Mouse (Mus musculus) T-helper 17 cell (primary cell): ENCODE measurements around the gene Foxs1.

ENCODE experiments used
- in situ Hi-C, 2 experiments: fragments of 300-600 bp; cut with MboI, MseI; formaldehyde crosslinking; loops; 1 replicate in 1 of 2; 2 replicates in 1 of 2; pipeline ENCODE4 v1.15.1; 2025; ENCODE audit warnings: high pct_unique_total_duplicates in 2 of 2

Gene Foxs1

DNA sequence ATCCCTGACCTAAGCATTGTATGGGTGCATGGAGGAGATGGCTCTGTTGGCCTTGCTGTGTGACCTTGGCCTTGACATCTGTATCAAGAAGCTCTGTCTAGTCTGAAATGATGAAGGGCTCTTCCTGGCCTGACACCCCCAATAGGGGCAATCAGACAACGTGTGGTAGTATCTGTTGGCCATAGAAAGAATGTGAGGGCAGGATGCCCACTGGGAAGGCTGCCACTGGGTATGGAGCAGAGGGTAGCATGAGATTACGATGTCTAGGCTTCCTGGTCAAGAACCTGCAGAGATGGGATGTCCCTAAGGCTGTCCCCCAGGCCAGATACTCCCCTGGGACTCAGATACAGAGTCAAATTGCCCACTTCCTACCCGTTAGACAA is 4.0 kb downstream of the Foxs1 start:
- in situ Hi-C loops: no loop called here

DNA sequence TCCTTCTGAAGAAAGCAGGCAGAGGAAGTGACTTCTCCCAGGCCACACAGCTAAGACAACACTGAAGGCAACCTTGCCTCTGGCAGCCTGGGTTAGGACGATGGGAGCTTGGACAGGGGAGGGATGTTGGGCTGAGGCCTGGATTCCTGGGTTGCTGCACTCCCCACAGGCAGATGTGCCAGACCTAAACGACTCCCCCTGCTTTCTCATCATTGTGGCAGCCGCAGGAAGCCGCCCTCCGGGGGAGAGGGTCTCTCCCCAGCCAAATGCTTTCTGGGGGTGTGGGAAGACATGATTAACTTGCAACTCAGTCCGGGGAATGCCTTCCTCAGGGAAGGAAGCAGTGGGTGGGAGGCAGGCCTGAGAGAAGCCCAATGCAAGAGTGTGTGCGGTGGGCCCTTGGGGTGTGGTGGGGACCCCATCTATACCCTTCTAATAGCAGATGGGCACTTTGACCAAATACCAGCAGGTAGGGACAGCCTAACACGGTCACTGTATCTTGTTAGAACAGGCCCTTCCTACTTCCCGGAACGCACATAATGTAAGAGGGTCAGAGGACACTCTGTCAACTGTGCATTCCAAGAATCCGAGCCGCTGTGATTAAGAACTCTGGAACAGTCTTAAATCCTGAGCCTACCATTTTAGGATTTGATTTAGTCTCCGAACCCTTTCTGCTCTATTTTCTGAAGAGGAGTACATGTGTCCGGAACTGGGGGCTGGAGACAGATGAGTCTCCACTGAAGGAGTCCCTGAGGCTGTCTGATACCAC is 4.6 kb downstream of the Foxs1 start:
- in situ Hi-C loops: no loop called here

GRCm38 (mm10) chr2:152927371-152927770 is 5.6 kb downstream of the Foxs1 start:
- in situ Hi-C loops: no loop called here

- in situ Hi-C loops: no loop called here
Observed at GRCm38 (mm10) chr2:152926896-152927295, 6.1 kb downstream of the Foxs1 start.

- in situ Hi-C loops: no loop called here
Observed at GRCm38 (mm10) chr2:152925189-152925872, 7.7 kb downstream of the Foxs1 start.

GRCm38 (mm10) chr2:152924543-152924942 is 8.5 kb downstream of the Foxs1 start:
- in situ Hi-C loops: no loop called here

DNA sequence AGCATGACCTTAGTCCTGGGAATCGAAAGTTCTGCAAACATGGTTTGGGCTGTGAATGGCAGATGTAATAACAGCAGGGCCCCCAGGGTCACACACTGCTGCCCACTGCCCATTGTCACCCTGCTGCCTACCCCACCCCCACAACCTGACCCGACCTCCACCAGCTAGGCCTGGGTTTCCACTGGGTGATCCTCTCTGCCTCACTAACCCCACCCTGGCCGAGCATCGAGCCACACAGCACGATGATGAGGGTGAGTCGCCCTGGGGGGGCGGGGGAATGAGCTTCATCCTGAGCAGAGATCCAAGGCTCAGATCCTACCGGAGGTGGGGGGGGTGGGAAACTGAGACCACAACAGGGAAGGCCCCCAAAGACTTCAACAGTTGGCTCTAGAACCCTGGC is 8.9 kb downstream of the Foxs1 start:
- in situ Hi-C loops: no loop called here

DNA sequence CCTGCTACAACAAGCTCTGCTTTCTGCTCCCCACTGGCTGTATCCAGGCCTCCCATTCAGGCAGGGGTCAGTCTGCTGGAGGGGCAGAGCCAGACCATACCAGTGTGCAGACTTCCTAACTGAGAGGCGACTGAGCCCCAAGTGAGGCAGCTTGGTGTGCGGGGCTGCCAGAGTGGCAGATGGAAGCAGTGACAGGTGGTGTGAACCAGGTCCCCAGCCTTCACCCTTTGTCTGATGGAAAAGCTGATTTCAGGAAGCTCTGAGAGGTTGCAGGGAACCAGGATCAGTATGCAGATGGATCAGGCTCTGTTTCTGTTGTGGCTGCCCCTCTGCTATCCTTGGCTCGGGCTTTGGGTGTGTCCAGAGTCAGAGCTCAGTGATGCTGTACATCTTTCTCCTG is 9.4 kb downstream of the Foxs1 start:
- in situ Hi-C loops: no loop called here

- in situ Hi-C loops: no loop called here
Observed at GRCm38 (mm10) chr2:152922376-152922775, 10.6 kb downstream of the Foxs1 start.

- in situ Hi-C loops: loop anchor here in 1 of 2 experiments (5.0 kb wide), 1 partner anchor 105 kb away; no protein-coding TSS in a partner anchor
Observed at GRCm38 (mm10) chr2:152917671-152918070, 15.3 kb downstream of the Foxs1 start.

GRCm38 (mm10) chr2:152916111-152916510 is 16.9 kb downstream of the Foxs1 start:
- in situ Hi-C loops: loop anchor here in 1 of 2 experiments (5.0 kb wide), 1 partner anchor 106 kb away; no protein-coding TSS in a partner anchor

DNA sequence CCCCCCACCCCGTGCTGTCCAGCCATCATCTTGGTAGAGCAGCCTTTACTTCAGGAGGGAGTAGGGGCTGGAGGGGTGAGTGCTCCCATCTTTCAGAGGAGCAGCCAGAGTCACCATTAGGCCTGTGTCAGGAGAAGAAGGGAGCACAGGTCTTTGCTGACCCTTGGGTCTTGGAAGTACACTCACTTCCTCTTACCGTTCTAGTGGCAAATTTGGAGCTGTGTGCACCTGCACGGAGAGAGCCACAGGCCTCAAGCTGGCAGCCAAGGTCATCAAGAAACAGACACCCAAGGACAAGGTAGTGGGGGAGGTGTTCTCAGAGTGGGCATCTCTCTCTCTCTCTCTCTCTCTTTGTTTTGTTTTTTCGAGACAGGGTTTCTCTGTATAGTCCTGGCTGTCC is 17.6 kb downstream of the Foxs1 start:
- in situ Hi-C loops: loop anchor here in 1 of 2 experiments (5.0 kb wide), 1 partner anchor 107 kb away; no protein-coding TSS in a partner anchor

- in situ Hi-C loops: loop anchor here (5.0 kb wide), 3 partner anchors 103 to 228 kb away; partner anchors contain the start of gene Pdrg1 (in 1 of the 2)
Observed at GRCm38 (mm10) chr2:152914310-152915120, 18.5 kb downstream of the Foxs1 start.

DNA sequence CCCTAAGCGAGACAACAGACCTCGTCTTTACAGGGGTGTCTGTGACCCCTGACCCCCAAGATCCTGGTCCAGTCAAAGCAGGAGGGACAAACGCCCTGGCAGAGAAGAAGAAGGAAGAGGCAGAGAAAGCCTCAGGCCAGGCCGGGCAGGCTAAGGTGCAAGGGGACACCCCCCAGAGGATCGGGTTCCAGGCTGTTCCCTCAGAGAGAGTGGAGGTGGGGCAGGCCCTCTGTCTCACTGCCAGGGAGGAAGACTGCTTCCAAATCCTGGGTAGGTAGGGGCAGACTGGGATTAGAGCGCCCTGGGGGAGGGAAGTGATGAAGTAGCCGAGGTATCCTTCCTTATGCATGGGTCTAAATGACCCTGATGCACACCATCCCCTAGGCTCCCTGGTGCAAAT is 19.5 kb downstream of the Foxs1 start:
- in situ Hi-C loops: loop anchor here (5.0 kb wide), 2 partner anchors 104 to 229 kb away; partner anchors contain the start of gene Pdrg1 (in 1 of the 2)

DNA sequence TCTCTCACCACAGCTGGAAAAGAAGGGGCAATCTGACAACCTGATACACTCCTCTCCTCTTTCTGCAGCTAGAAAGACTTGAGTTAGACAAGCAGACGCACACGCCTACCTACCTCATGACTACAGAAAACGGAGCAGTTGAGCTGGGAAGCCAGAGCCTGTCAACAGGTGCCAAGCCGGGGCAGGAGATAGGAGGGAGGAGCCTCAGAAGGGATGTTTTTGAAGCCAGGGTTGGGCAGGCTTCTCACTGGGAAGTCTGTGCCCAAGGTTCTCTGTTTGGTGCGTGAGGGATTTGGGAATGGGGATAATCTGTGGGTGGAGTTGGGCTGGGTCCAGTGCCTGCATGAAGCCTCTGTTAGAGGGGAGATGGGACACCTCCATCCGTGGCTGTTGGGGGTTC is 21.6 kb downstream of the Foxs1 start:
- in situ Hi-C loops: loop anchor here (5.0 kb wide), 2 partner anchors 106 to 231 kb away; partner anchors contain the start of gene Pdrg1 (in 1 of the 2)

- in situ Hi-C loops: loop anchor here (5.0 kb wide), 2 partner anchors 106 to 231 kb away; partner anchors contain the start of gene Pdrg1 (in 1 of the 2)
Observed at GRCm38 (mm10) chr2:152911031-152911430, 22.0 kb downstream of the Foxs1 start, which contains the start of gene Mylk2. Gene Mylk2, plus strand, starts transcription at chr2:152911352.

DNA sequence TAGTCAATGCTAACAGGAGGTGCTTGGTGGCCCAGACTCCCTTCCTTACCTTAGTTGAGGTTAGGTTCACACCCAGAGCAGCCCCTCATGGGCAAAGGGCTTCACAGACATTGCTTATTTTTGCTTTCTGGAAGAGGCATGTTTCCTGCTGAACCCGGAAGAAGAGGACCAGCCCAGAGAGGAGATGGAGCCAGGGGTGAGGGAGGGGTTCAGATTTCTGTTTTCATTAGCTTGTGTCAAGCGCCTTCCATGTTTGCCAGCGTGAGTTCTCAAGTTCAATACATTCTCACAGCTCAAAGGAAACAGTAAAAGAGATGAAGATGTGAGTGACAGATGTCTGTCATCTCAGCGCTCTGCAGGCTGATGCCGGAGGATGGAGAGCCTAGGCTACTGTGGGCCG is 23.2 kb downstream of the Foxs1 start:
- in situ Hi-C loops: loop anchor here (5.0 kb wide), 2 partner anchors 107 to 232 kb away; partner anchors contain the start of gene Pdrg1 (in 1 of the 2)

- in situ Hi-C loops: no loop called here
Observed at GRCm38 (mm10) chr2:152907114-152907943, 25.7 kb downstream of the Foxs1 start.

DNA sequence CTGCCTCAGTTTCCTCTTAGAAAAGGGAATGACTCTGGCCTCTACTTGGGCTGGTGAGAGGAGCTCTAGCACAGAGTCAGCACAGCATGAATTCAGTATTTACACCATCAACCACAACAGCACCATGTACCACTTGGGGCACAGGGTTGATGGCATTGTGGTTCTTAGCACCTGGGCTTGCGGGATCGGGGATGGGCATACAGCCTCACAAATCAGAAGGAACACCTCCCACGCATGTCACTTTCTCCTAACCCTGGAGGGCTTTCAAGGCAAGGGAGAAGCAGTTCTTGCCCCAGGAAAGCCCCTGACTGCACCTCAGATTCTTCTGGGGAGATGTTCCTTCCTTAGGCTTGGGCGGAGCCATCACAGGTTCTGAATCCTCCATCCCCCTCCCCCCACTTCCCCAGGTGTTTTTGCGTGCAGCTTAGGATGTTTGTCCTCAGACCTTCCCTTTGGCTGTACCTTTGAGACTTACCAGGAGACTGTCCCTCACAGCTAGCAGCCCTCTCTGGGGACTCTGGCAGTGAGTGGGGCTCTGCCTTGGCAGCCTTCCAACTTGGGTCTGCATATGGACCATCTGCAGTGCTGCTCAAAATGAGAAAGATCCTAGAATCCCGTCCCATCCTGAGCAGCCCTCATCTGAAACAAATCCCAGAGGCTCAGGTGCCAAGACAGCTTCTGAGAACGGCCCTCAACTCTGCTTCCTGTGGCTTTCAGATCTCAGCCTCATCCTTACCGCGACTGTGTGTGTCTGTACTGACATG is 26.6 kb downstream of the Foxs1 start:
- in situ Hi-C loops: no loop called here
